Mouse (Mus musculus) erythroid progenitor cell, adult 5-6 weeks (primary cell): ENCODE data around the gene Pde4d. TPM values are rescaled to one million over a fixed set of nuclear protein-coding genes. Genes with fewer than 3 reads are reported as not detected.
A peak's percentile ranks its signal among the peaks of the same experiment; 100 is the strongest.

Experiments used
- ATAC-seq: replicated peaks from 2 replicates; pipeline ENCODE4 v1.8.0; 2016; ENCODE audit warnings: moderate number of reproducible peaks, mild to moderate bottlenecking, moderate TSS enrichment, inconsistent platforms; ENCODE audit not compliant: poor library complexity, low FRiP score, severe bottlenecking
- total RNA-seq, 2 experiments: library from RNA; stranded (forward) in 1 of 2; stranded (reverse) in 1 of 2; fragments of 150-400 nt in 1 of 2; fragments of 186-747, 209-891 nt in 1 of 2; gene quantifications; 2 replicates each; pipeline versions ENCODE4 v1.2.3 to v1.2.4; 2015 to 2017; ENCODE audit warnings: low replicate concordance in 2 of 2

The Pde4d gene
- total RNA-seq, 2 experiments from 2014 or later, result 61.3 to 82.2 TPM

GRCm38 (mm10) chr13:109907634-109908033, 1457.9 kb downstream of the Pde4d start:
- ATAC-seq, result peak; percentile 93

GRCm38 (mm10) chr13:109908386-109908785, 1458.6 kb downstream of the Pde4d start:
- ATAC-seq, result no peak

GRCm38 (mm10) chr13:109909111-109909510, 1459.4 kb downstream of the Pde4d start:
- ATAC-seq, result no peak

- no peak for ATAC-seq
Measured at GRCm38 (mm10) chr13:109910915-109911314, 1461.2 kb downstream of the Pde4d start.

GRCm38 (mm10) chr13:109912635-109913034, 1462.9 kb downstream of the Pde4d start:
- no peak for ATAC-seq

GRCm38 (mm10) chr13:109914246-109914645, 1464.5 kb downstream of the Pde4d start:
- ATAC-seq, result no peak

- ATAC-seq, result no peak
Measured at GRCm38 (mm10) chr13:109914846-109915245, 1465.1 kb downstream of the Pde4d start.

GRCm38 (mm10) chr13:109915501-109915900, 1465.8 kb downstream of the Pde4d start:
- ATAC-seq, result no peak

- no peak for ATAC-seq
Measured at GRCm38 (mm10) chr13:109915964-109916363, 1466.2 kb downstream of the Pde4d start.

- ATAC-seq, result no peak
Measured at GRCm38 (mm10) chr13:109917551-109917950, 1467.8 kb downstream of the Pde4d start.

GRCm38 (mm10) chr13:109918631-109919030, 1468.9 kb downstream of the Pde4d start:
- no peak for ATAC-seq

- no peak for ATAC-seq
Measured at GRCm38 (mm10) chr13:109920256-109920655, 1470.5 kb downstream of the Pde4d start.

- ATAC-seq, result no peak
Measured at GRCm38 (mm10) chr13:109921336-109922038, 1471.7 kb downstream of the Pde4d start.

GRCm38 (mm10) chr13:109922228-109922627, 1472.5 kb downstream of the Pde4d start:
- peak; percentile 67 for ATAC-seq

GRCm38 (mm10) chr13:109922782-109923181, 1473.0 kb downstream of the Pde4d start:
- ATAC-seq, result no peak

- ATAC-seq, result no peak
Measured at GRCm38 (mm10) chr13:109924771-109925170, 1475.0 kb downstream of the Pde4d start.

GRCm38 (mm10) chr13:109926277-109926920, 1476.7 kb downstream of the Pde4d start:
- ATAC-seq, result no peak

GRCm38 (mm10) chr13:109927782-109928181, 1478.0 kb downstream of the Pde4d start:
- ATAC-seq, result no peak

- no peak for ATAC-seq
Measured at GRCm38 (mm10) chr13:109932688-109933087, 1482.9 kb downstream of the Pde4d start.

- no peak for ATAC-seq
Measured at GRCm38 (mm10) chr13:109933554-109933953, 1483.8 kb downstream of the Pde4d start.

GRCm38 (mm10) chr13:109936866-109937265, 1487.1 kb downstream of the Pde4d start:
- no peak for ATAC-seq
